Comparison of ENCODE assay signal across 12 mouse cellular contexts in the genomic region with DNA sequence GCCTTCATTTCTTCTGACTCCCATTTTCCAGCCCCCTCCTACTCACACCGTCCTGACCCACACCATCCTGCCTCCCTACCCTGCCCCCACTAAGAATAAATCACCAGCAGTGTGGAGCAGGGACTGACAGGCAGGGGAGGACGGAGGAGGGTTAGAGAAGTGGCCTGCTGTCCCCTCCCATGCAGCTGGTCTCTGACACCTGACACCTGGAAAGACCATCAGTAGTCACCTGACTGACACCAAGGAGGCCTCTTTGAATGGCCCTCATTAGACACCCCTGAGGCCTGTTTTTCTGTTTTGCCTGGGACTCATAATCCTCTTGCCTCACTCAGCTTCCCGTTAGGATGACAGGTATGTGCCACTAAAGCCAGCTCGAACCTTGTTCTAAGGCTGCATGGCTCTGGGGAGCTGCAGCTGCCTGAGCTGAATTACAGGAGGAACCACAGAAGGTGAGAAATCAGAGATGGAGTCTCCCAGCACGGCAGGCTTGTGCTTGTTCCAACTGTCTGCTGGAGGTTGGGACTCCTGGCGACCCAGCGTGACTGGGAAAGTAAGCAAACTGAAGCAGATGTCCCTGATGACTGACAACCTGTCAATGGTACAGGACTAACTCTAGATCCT. TPM values are rescaled to one million over a fixed set of nuclear protein-coding genes. Genes with fewer than 3 reads are reported as not detected.
DNase-seq lines count a peak whose midpoint lies in the region; ATAC-seq and TF ChIP-seq lines count a peak whose summit lies in the region.
"Had no signal": no experiment of that assay in that cellular context is flagged by ENCODE, and none has a peak within 500 bp of the region (broad histone marks: within the 10 kb centered on the region; RNA-seq: fewer than 3 reads in every experiment).

No protein-coding gene starts in this region.

- H3K4me3 ChIP-seq in heart, embryonic 16.5 days (ENCODE audit: low read length) = no peak overlapping the region
- no peak overlapping the region for H3K4me3 ChIP-seq in midbrain, embryonic 15.5 days
- no peak overlapping the region for H3K4me3 ChIP-seq in midbrain, embryonic 13.5 days (replicated peaks)
- no peak overlapping the region for H3K4me3 ChIP-seq in intestine, postnatal 0 days (ENCODE audit: low read depth, low read length)
- H3K4me3 ChIP-seq: neural tube, embryonic 13.5 days had no signal

- ATAC-seq in heart, embryonic 16.5 days (replicated peaks; ENCODE audit: extremely low read depth, insufficient read depth, low FRiP score) = no peak; the same call in 1 of the 2 replicates
- ATAC-seq in midbrain, embryonic 15.5 days (replicated peaks) = 0 out of 2 replicates have a peak, but pooled peaks have one; percentile 27
- ATAC-seq in midbrain, embryonic 13.5 days = no peak
- ATAC-seq in intestine, postnatal 0 days = 0 out of 2 replicates have a peak, but pooled peaks have one; percentile 20

- H3K4me1 ChIP-seq in heart, embryonic 16.5 days (ENCODE audit: control insufficient read depth, insufficient read depth, low read length) = peaks cover 41% of the 10 kb centered on the region
- H3K4me1 ChIP-seq in midbrain, embryonic 15.5 days = no peaks in the 10 kb centered on the region
- H3K4me1 ChIP-seq in midbrain, embryonic 13.5 days (replicated peaks) = peaks cover 4% of the 10 kb centered on the region
- H3K4me1 ChIP-seq in intestine, postnatal 0 days (replicated peaks; ENCODE audit: control insufficient read depth, insufficient read depth, low read length) = peaks cover 9% of the 10 kb centered on the region

- no peaks in the 10 kb centered on the region for H3K27me3 ChIP-seq in heart, embryonic 16.5 days (ENCODE audit: control insufficient read depth, insufficient read depth, low read length)
- no peaks in the 10 kb centered on the region for H3K27me3 ChIP-seq in midbrain, embryonic 15.5 days (replicated peaks)
- no peaks in the 10 kb centered on the region for H3K27me3 ChIP-seq in midbrain, embryonic 13.5 days
- H3K27me3 ChIP-seq in intestine, postnatal 0 days (replicated peaks; ENCODE audit: control insufficient read depth, insufficient read depth, low read length) = no peaks in the 10 kb centered on the region

- 13% methylated on average over 7 of the region's 7 CpGs for WGBS in heart, embryonic 16.5 days
- WGBS in midbrain, embryonic 15.5 days = 12% methylated on average over 7 of the region's 7 CpGs
- 19% methylated on average over 7 of the region's 7 CpGs for WGBS in midbrain, embryonic 13.5 days
- 12% methylated on average over 7 of the region's 7 CpGs for whole genome bisulfite sequencing in intestine, postnatal 0 days

- peaks cover 19% of the 10 kb centered on the region for H3K36me3 ChIP-seq in heart, embryonic 16.5 days (ENCODE audit: control insufficient read depth, insufficient read depth)
- peaks cover 20% of the 10 kb centered on the region; the same call in 1 of the 2 replicates for H3K36me3 ChIP-seq in midbrain, embryonic 15.5 days (replicated peaks)
- peaks cover 34% of the 10 kb centered on the region for H3K36me3 ChIP-seq in midbrain, embryonic 13.5 days
- peaks cover 18% of the 10 kb centered on the region for H3K36me3 ChIP-seq in intestine, postnatal 0 days (ENCODE audit: control insufficient read depth, insufficient read depth)

- H3K27ac ChIP-seq in heart, embryonic 16.5 days (ENCODE audit: low read length) = peak overlapping the region; percentile 83
- H3K27ac ChIP-seq in midbrain, embryonic 15.5 days = no peak overlapping the region
- H3K27ac ChIP-seq in midbrain, embryonic 13.5 days = no peak overlapping the region
- no peak overlapping the region for H3K27ac ChIP-seq in intestine, postnatal 0 days (ENCODE audit: low read depth, low read length)
- H3K27ac ChIP-seq: neural tube, embryonic 13.5 days had no signal

- H3K9me3 ChIP-seq in heart, embryonic 16.5 days (replicated peaks; ENCODE audit: control insufficient read depth, low read length) = peaks cover 5% of the 10 kb centered on the region; the same call in 1 of the 2 replicates
- H3K9me3 ChIP-seq in midbrain, embryonic 15.5 days = no peaks in the 10 kb centered on the region
- H3K9me3 ChIP-seq in midbrain, embryonic 13.5 days = no peaks in the 10 kb centered on the region
- no peaks in the 10 kb centered on the region for H3K9me3 ChIP-seq in intestine, postnatal 0 days (ENCODE audit: control insufficient read depth)
- H3K9me3 ChIP-seq: neural tube, embryonic 13.5 days had no signal

- intact Hi-C loops in heart, postnatal 14 days (cut with DNase I) = no loop called here

- no peak for TF ChIP-seq CTCF in intestine, postnatal 0 days (IDR thresholded peaks at IDR 0.05; ENCODE audit: low read depth)

- H3K9ac ChIP-seq in heart, embryonic 16.5 days (ENCODE audit: low read length) = peak overlapping the region; percentile 49
- H3K9ac ChIP-seq in midbrain, embryonic 15.5 days = no peak overlapping the region
- H3K9ac ChIP-seq in midbrain, embryonic 13.5 days (replicated peaks) = no peak overlapping the region
- 0 out of 2 replicates have a peak overlapping the region, but pooled peaks have one; percentile 3 for H3K9ac ChIP-seq in intestine, postnatal 0 days (ENCODE audit: low read depth, low read length)
- H3K9ac ChIP-seq: neural tube, embryonic 13.5 days had no signal

- no peak for DNase-seq in heart, postnatal 14 days
- no peak for DNase-seq in adrenal gland, adult 8-10 months
- DNase-seq in urinary bladder, postnatal 14 days (ENCODE audit: low spot score) = no peak
- no peak for DNase-seq in cerebellum, postnatal 10 days
- DNase-seq: lung, postnatal 14 days; thymus, postnatal 14 days had no signal

- peak overlapping the region; percentile 52; the same call in 1 of the 2 replicates for H3K4me2 ChIP-seq in heart, embryonic 16.5 days (ENCODE audit: low read depth, low read length)
- no peak overlapping the region for H3K4me2 ChIP-seq in midbrain, embryonic 15.5 days
- no peak overlapping the region for H3K4me2 ChIP-seq in midbrain, embryonic 13.5 days (replicated peaks)
- H3K4me2 ChIP-seq in intestine, postnatal 0 days (replicated peaks; ENCODE audit: low read depth) = peak overlapping the region; percentile 46; the same call in 1 of the 2 replicates
- H3K4me2 ChIP-seq: neural tube, embryonic 13.5 days had no signal

RNA-seq across cellular contexts. Expression of gene Vmac, which starts 9.3 kb away (rescaled TPM):
- polyA plus RNA-seq in heart, embryonic 16.5 days (2015; fragmentation: Nextera tagmentation; extraction: Ambion mirVana) = 12.8 and 14.6 TPM in 2 replicates
- 1 to 10 TPM; 5.3 to 7.6 TPM for total RNA-seq in heart, postnatal 14 days (2021)
- polyA plus RNA-seq in midbrain, embryonic 15.5 days (2015; fragmentation: Nextera tagmentation; extraction: Ambion mirVana) = 15.5 and 18.2 TPM in 2 replicates
- 15.5 and 18.2 TPM in 2 replicates for polyA plus RNA-seq in midbrain, embryonic 13.5 days (2015; fragmentation: Nextera tagmentation; extraction: Ambion mirVana)
- 9.6 and 13.4 TPM in 2 replicates for polyA plus RNA-seq in intestine, postnatal 0 days (2015; fragmentation: Nextera tagmentation; extraction: Ambion mirVana)
- total RNA-seq in adrenal gland, adult 8-10 months (2022) = 10 to 100 TPM; 31.6 to 47.2 (median 41.6) TPM

RNA-seq across cellular contexts. Expression of gene Ndufa11, which starts 9.6 kb away (rescaled TPM):
- 1,043 and 1,129 TPM in 2 replicates for polyA plus RNA-seq in heart, embryonic 16.5 days (2015; fragmentation: Nextera tagmentation; extraction: Ambion mirVana)
- 100 to 1,000 TPM; 796 to 811 TPM for total RNA-seq in heart, postnatal 14 days (2021)
- polyA plus RNA-seq in midbrain, embryonic 15.5 days (2015; fragmentation: Nextera tagmentation; extraction: Ambion mirVana) = 516 and 531 TPM in 2 replicates
- polyA plus RNA-seq in midbrain, embryonic 13.5 days (2015; fragmentation: Nextera tagmentation; extraction: Ambion mirVana) = 465 and 479 TPM in 2 replicates
- 660 and 718 TPM in 2 replicates for polyA plus RNA-seq in intestine, postnatal 0 days (2015; fragmentation: Nextera tagmentation; extraction: Ambion mirVana)
- total RNA-seq in adrenal gland, adult 8-10 months (2022) = 100 to 1,000 TPM; 176 to 281 (median 205) TPM

RNA-seq across cellular contexts. Expression of gene Nrtn, which starts 30.2 kb away (rescaled TPM):
- polyA plus RNA-seq in heart, embryonic 16.5 days (2015; fragmentation: Nextera tagmentation; extraction: Ambion mirVana) = 21.2 and 23.9 TPM in 2 replicates
- 10 to 100 TPM; 19.7 to 20.0 TPM for total RNA-seq in heart, postnatal 14 days (2021)
- polyA plus RNA-seq in midbrain, embryonic 15.5 days (2015; fragmentation: Nextera tagmentation; extraction: Ambion mirVana) = 4.1 and 4.6 TPM in 2 replicates
- polyA plus RNA-seq in midbrain, embryonic 13.5 days (2015; fragmentation: Nextera tagmentation; extraction: Ambion mirVana) = 2.9 and 4.0 TPM in 2 replicates
- 20.6 and 21.0 TPM in 2 replicates for polyA plus RNA-seq in intestine, postnatal 0 days (2015; fragmentation: Nextera tagmentation; extraction: Ambion mirVana)
- 1 to 10 TPM; 3.6 to 5.6 (median 4.9) TPM for total RNA-seq in adrenal gland, adult 8-10 months (2022)
- total RNA-seq: hematopoietic stem cell, adult 5-6 weeks had no signal

RNA-seq across cellular contexts. Expression of gene Dus3l, which starts 37.4 kb away (rescaled TPM):
- 31.7 and 34.9 TPM in 2 replicates for polyA plus RNA-seq in heart, embryonic 16.5 days (2015; fragmentation: Nextera tagmentation; extraction: Ambion mirVana)
- total RNA-seq in heart, postnatal 14 days (2021) = 10 to 100 TPM; 19.6 to 21.6 TPM
- polyA plus RNA-seq in midbrain, embryonic 15.5 days (2015; fragmentation: Nextera tagmentation; extraction: Ambion mirVana) = 100.0 and 104 TPM in 2 replicates
- 63.7 TPM in 2 replicates for polyA plus RNA-seq in midbrain, embryonic 13.5 days (2015; fragmentation: Nextera tagmentation; extraction: Ambion mirVana)
- polyA plus RNA-seq in intestine, postnatal 0 days (2015; fragmentation: Nextera tagmentation; extraction: Ambion mirVana) = 16.1 and 16.6 TPM in 2 replicates
- total RNA-seq in adrenal gland, adult 8-10 months (2022) = 10 to 100 TPM; 37.4 to 58.6 (median 47.0) TPM

RNA-seq across cellular contexts. Expression of gene Prr22, which starts 42.9 kb away (rescaled TPM):
- 0.59 and 1.2 TPM in 2 replicates for polyA plus RNA-seq in heart, embryonic 16.5 days (2015; fragmentation: Nextera tagmentation; extraction: Ambion mirVana)
- total RNA-seq in heart, postnatal 14 days (2021) = under 1 TPM; 0.48 to 0.49 TPM
- 1.4 TPM in 2 replicates for polyA plus RNA-seq in midbrain, embryonic 15.5 days (2015; fragmentation: Nextera tagmentation; extraction: Ambion mirVana)
- 1.7 and 1.9 TPM in 2 replicates for polyA plus RNA-seq in midbrain, embryonic 13.5 days (2015; fragmentation: Nextera tagmentation; extraction: Ambion mirVana)
- 0.25 and 0.51 TPM in 2 replicates for polyA plus RNA-seq in intestine, postnatal 0 days (2015; fragmentation: Nextera tagmentation; extraction: Ambion mirVana)
- total RNA-seq in adrenal gland, adult 8-10 months (2022) = 1 to 10 TPM in 1 of 4 experiments, under 1 TPM in 3; 0.28 to 1.4 (median 0.53) TPM
- total RNA-seq: hematopoietic stem cell, adult 5-6 weeks had no signal

Comparison
In these comparisons a context has a peak if more than half of its experiments do, and no peak if none do; other contexts are left out.
1. ATAC-seq: peak in midbrain, embryonic 15.5 days (single experiment) and intestine, postnatal 0 days (single experiment); none in heart, embryonic 16.5 days (single experiment) and midbrain, embryonic 13.5 days (single experiment).
2. H3K4me2 ChIP-seq: peak in heart, embryonic 16.5 days (single experiment) and intestine, postnatal 0 days (single experiment); none in midbrain, embryonic 15.5 days (single experiment) and midbrain, embryonic 13.5 days (single experiment).
3. H3K9ac ChIP-seq: peak in heart, embryonic 16.5 days (single experiment) and intestine, postnatal 0 days (single experiment); none in midbrain, embryonic 15.5 days (single experiment) and midbrain, embryonic 13.5 days (single experiment).